23 mouse cellular contexts compared by ENCODE assay signal in the genomic region with DNA sequence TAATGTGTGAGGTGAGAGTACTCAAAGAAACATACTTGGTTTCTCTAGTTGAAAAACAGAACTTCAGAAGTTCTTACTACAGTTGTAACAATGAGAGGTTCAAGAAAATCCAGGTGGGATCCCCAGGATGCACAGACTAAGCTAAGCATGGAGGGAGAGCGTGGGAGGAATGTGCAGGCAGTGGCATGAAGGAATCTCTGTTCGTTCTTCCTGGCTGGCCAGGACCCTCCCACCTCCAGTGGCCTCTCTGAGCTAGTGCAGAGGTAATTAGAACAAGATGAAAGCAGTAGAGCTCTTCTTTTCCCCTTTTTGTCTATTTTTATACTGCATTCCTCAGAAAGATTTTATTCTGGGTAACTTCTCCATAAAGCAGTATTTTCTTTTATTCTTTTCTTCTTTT.
DNase-seq lines count a peak whose midpoint lies in the region; ATAC-seq and TF ChIP-seq lines count a peak whose summit lies in the region.
"Had no signal": no experiment of that assay in that cellular context is flagged by ENCODE, and none has a peak within 500 bp of the region (broad histone marks: within the 10 kb centered on the region; RNA-seq: fewer than 3 reads in every experiment).

No protein-coding gene starts in this region.

- no peak overlapping the region for H3K4me3 ChIP-seq in embryonic facial prominence, embryonic 11.5 days (ENCODE audit: low read depth, low read length)
- no peak overlapping the region for H3K4me3 ChIP-seq in embryonic facial prominence, embryonic 10.5 days
- H3K4me3 ChIP-seq in kidney, embryonic 16.5 days (ENCODE audit: low read length): no peak overlapping the region
- H3K4me3 ChIP-seq in kidney, adult 2 months (ENCODE audit: insufficient read depth, low read depth, low read length): no peak overlapping the region
- H3K4me3 ChIP-seq: embryonic facial prominence, embryonic 12.5 days; embryonic facial prominence, embryonic 15.5 days; gastrocnemius, adult 2 months; hindbrain, embryonic 12.5 days; hindbrain, embryonic 15.5 days had no signal

- 36% methylated on average over 2 of the region's 2 CpGs for WGBS in embryonic facial prominence, embryonic 11.5 days
- WGBS in embryonic facial prominence, embryonic 10.5 days: 46% methylated on average over 2 of the region's 2 CpGs
- 30% methylated on average over 2 of the region's 2 CpGs for WGBS in kidney, embryonic 16.5 days
- WGBS in kidney, adult 2 months: 38% methylated on average over 2 of the region's 2 CpGs

- no peaks in the 10 kb centered on the region for H3K36me3 ChIP-seq in embryonic facial prominence, embryonic 11.5 days (replicated peaks; ENCODE audit: control insufficient read depth, insufficient read depth, low read depth, low read length)
- H3K36me3 ChIP-seq in embryonic facial prominence, embryonic 10.5 days (replicated peaks): no peaks in the 10 kb centered on the region
- H3K36me3 ChIP-seq in kidney, embryonic 16.5 days (ENCODE audit: insufficient read depth, low read length): no peaks in the 10 kb centered on the region
- H3K36me3 ChIP-seq in kidney, adult 2 months (ENCODE audit: control insufficient read depth, insufficient read depth, low read length): no peaks in the 10 kb centered on the region
- H3K36me3 ChIP-seq: embryonic facial prominence, embryonic 12.5 days; embryonic facial prominence, embryonic 15.5 days; hindbrain, embryonic 12.5 days; hindbrain, embryonic 15.5 days had no signal

- no peaks in the 10 kb centered on the region for H3K27me3 ChIP-seq in embryonic facial prominence, embryonic 11.5 days (ENCODE audit: control insufficient read depth, insufficient read depth, low read length)
- H3K27me3 ChIP-seq in embryonic facial prominence, embryonic 10.5 days (replicated peaks; ENCODE audit: low read depth, poor library complexity, severe bottlenecking): no peaks in the 10 kb centered on the region
- H3K27me3 ChIP-seq in kidney, embryonic 16.5 days (ENCODE audit: insufficient read depth, low read length): no peaks in the 10 kb centered on the region
- no peaks in the 10 kb centered on the region for H3K27me3 ChIP-seq in kidney, adult 2 months (replicated peaks; ENCODE audit: control insufficient read depth, insufficient read depth, low read length)
- H3K27me3 ChIP-seq: embryonic facial prominence, embryonic 12.5 days; embryonic facial prominence, embryonic 15.5 days; hindbrain, embryonic 12.5 days; hindbrain, embryonic 15.5 days had no signal

- no peak overlapping the region for H3K4me2 ChIP-seq in embryonic facial prominence, embryonic 11.5 days (ENCODE audit: low read depth, low read length)
- no peak overlapping the region for H3K4me2 ChIP-seq in kidney, embryonic 16.5 days (replicated peaks; ENCODE audit: low read depth, low read length)
- H3K4me2 ChIP-seq: embryonic facial prominence, embryonic 12.5 days; embryonic facial prominence, embryonic 15.5 days; heart, embryonic 11.5 days; hindbrain, embryonic 12.5 days; hindbrain, embryonic 15.5 days had no signal

- no peak overlapping the region for H3K27ac ChIP-seq in embryonic facial prominence, embryonic 11.5 days (replicated peaks; ENCODE audit: low read depth, low read length)
- no peak overlapping the region for H3K27ac ChIP-seq in embryonic facial prominence, embryonic 10.5 days (replicated peaks)
- no peak overlapping the region for H3K27ac ChIP-seq in kidney, embryonic 16.5 days (ENCODE audit: low read length)
- H3K27ac ChIP-seq in kidney, adult 2 months (ENCODE audit: insufficient read depth, low read depth, low read length): no peak overlapping the region
- H3K27ac ChIP-seq: embryonic facial prominence, embryonic 12.5 days; embryonic facial prominence, embryonic 15.5 days; gastrocnemius, adult 2 months; hindbrain, embryonic 12.5 days; hindbrain, embryonic 15.5 days had no signal

- no peaks in the 10 kb centered on the region for H3K9me3 ChIP-seq in embryonic facial prominence, embryonic 11.5 days (replicated peaks; ENCODE audit: control insufficient read depth, low read length)
- H3K9me3 ChIP-seq in embryonic facial prominence, embryonic 10.5 days: no peaks in the 10 kb centered on the region
- H3K9me3 ChIP-seq in kidney, embryonic 16.5 days (ENCODE audit: low read length): no peaks in the 10 kb centered on the region
- H3K9me3 ChIP-seq: embryonic facial prominence, embryonic 12.5 days; embryonic facial prominence, embryonic 15.5 days; hindbrain, embryonic 12.5 days; hindbrain, embryonic 15.5 days had no signal

- no peak overlapping the region for H3K9ac ChIP-seq in embryonic facial prominence, embryonic 11.5 days (replicated peaks; ENCODE audit: low read length)
- H3K9ac ChIP-seq in kidney, embryonic 16.5 days (replicated peaks; ENCODE audit: low read length): no peak overlapping the region
- H3K9ac ChIP-seq: embryonic facial prominence, embryonic 12.5 days; embryonic facial prominence, embryonic 15.5 days; forebrain, postnatal 0 days; hindbrain, embryonic 12.5 days; hindbrain, embryonic 15.5 days had no signal

- TF ChIP-seq CTCF in kidney, adult 2 months (conservative IDR thresholded peaks at IDR 0.05; ENCODE audit: insufficient read depth, insufficient read length, low read depth, low read length): no peak

- no peaks in the 10 kb centered on the region for H3K4me1 ChIP-seq in embryonic facial prominence, embryonic 11.5 days (ENCODE audit: control insufficient read depth, insufficient read depth, low read length)
- H3K4me1 ChIP-seq in embryonic facial prominence, embryonic 10.5 days: no peaks in the 10 kb centered on the region
- H3K4me1 ChIP-seq in kidney, embryonic 16.5 days (ENCODE audit: insufficient read depth, low read length): 0 out of 2 replicates have a peak, but pooled peaks cover 5% of the 10 kb centered on the region
- H3K4me1 ChIP-seq in kidney, adult 2 months (ENCODE audit: control insufficient read depth, insufficient read depth, low read length): no peaks in the 10 kb centered on the region
- H3K4me1 ChIP-seq: embryonic facial prominence, embryonic 12.5 days; embryonic facial prominence, embryonic 15.5 days; hindbrain, embryonic 12.5 days; hindbrain, embryonic 15.5 days had no signal

- DNase-seq in embryonic facial prominence, embryonic 11.5 days (ENCODE audit: low spot score): peak; percentile 16
- no peak for DNase-seq in embryonic facial prominence, embryonic 10.5 days (ENCODE audit: low spot score)
- no peak for DNase-seq in kidney, adult 2 months
- peak; percentile 9 for DNase-seq in mesoderm, embryonic 11.5 days (ENCODE audit: low read depth, low spot score)
- DNase-seq in thymus, postnatal 0 days (ENCODE audit: low spot score): no peak
- DNase-seq: adrenal gland, adult 2 months; adrenal gland, postnatal 14 days; cerebellum, adult 11 months; cerebellum, adult 2 months; cerebellum, adult 9-11 months; cerebellum, postnatal 25 days; forebrain, postnatal 0 days; gastrocnemius, adult 2 months; gastrocnemius, postnatal 14 days; heart, adult 11 months had no signal

- ATAC-seq in embryonic facial prominence, embryonic 11.5 days (replicated peaks; ENCODE audit: insufficient number of reproducible peaks, low FRiP score, low TSS enrichment, low read depth): no peak
- ATAC-seq in kidney, embryonic 16.5 days (ENCODE audit: low FRiP score, low TSS enrichment): peak; percentile 88; the same call in 1 of the 2 replicates
- ATAC-seq: CD4-positive, CD25-positive, alpha-beta regulatory T cell, adult 4 months; forebrain, embryonic 14.5 days; forebrain, postnatal 0 days had no signal

- no peak for TF ChIP-seq POLR2A in kidney, adult 2 months (IDR thresholded peaks at IDR 0.05; ENCODE audit: low read depth, low read length)

Comparison
In these comparisons a context has a peak if more than half of its experiments do, and no peak if none do; other contexts are left out.
1. DNase-seq: peak in embryonic facial prominence, embryonic 11.5 days (single experiment) and mesoderm, embryonic 11.5 days (single experiment); none in embryonic facial prominence, embryonic 10.5 days (single experiment), kidney, adult 2 months (single experiment) and thymus, postnatal 0 days (single experiment).